Mouse (Mus musculus) liver, postnatal 0 days (tissue): ENCODE results near the gene Irf1.

Experiments used
- CTCF ChIP-seq: sonication (generic); IDR thresholded peaks from 2 replicates; pipeline ENCODE4 v1.5.1; 2016; ENCODE audit warnings: antibody characterized with exemption, low read depth
- EP300 ChIP-seq: IDR thresholded peaks from 2 replicates; pipeline ENCODE4 v1.6.1; 2016; ENCODE audit warnings: antibody characterized with exemption, low read depth, mild to moderate bottlenecking

DNA sequence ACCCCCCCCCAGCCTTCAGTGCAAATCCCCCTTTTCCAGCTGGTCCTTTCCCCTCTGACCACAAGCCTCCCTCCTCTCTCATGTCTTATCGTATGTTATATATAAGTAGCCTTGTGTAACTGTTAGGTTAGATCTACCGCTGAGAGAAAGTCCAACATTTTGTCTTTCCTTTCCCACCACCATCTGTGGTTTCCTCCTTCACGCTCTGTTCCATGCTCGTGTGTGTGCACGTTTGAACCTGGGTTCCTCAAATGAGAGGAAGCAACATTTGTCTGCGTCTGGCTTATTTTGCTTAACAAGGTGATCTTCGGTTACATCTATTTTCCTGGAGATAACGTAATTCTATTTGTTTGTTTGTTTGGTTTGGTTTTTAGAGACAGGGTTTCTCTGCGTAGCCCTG is 21.8 kb upstream of the Irf1 start:
- no peak for TF ChIP-seq CTCF
- no peak for TF ChIP-seq EP300
